Mouse (Mus musculus): Measurements from ENCODE around the gene Tnfrsf13c. TPM values are rescaled to one million over a fixed set of nuclear protein-coding genes. Genes with fewer than 3 reads are reported as not detected.

The Tnfrsf13c gene
- polyA plus RNA-seq, 1 experiment from 2014 or later: 0.15 TPM

- no peak for DNase-seq (ENCODE audit: low spot score)
- WGBS: 88% methylated on average over 7 of the region's 7 CpGs
- no peak for ATAC-seq (replicated peaks; ENCODE audit: low FRiP score, low TSS enrichment, low read depth)
- Histone ChIP-seq H3K9ac (ENCODE audit: low read length) (no peak overlapping the region), H3K36me3 (ENCODE audit: control insufficient read depth, insufficient read depth, low read length) (peaks cover 98% of the 10 kb centered on the region), H3K9me3 (ENCODE audit: control insufficient read depth, low read length) (no peaks in the 10 kb centered on the region), H3K27me3 (replicated peaks; ENCODE audit: control insufficient read depth, insufficient read depth, low read length) (no peaks in the 10 kb centered on the region), H3K4me3 (ENCODE audit: low read depth, low read length) (no peak overlapping the region), H3K4me2 (ENCODE audit: low read length) (no peak overlapping the region), H3K4me1 (replicated peaks; ENCODE audit: control insufficient read depth, insufficient read depth, low read length) (no peaks in the 10 kb centered on the region), H3K27ac (ENCODE audit: low read depth) (no peak overlapping the region)
Measured at GRCm38 (mm10) chr15:82198342-82198741, 25.8 kb downstream of the Tnfrsf13c start.

- ATAC-seq (replicated peaks; ENCODE audit: low FRiP score, low TSS enrichment, low read depth) (no peak), DNase-seq (ENCODE audit: low spot score) (no peak)
- WGBS: 94% methylated on average over 11 of the region's 11 CpGs
Measured at GRCm38 (mm10) chr15:82197937-82198336, 26.2 kb downstream of the Tnfrsf13c start.

GRCm38 (mm10) chr15:82197246-82197750 lies 26.9 kb downstream of the Tnfrsf13c start:
- Histone ChIP-seq H3K4me1 (replicated peaks; ENCODE audit: control insufficient read depth, insufficient read depth, low read length) (no peaks in the 10 kb centered on the region), H3K9me3 (ENCODE audit: control insufficient read depth, low read length) (no peaks in the 10 kb centered on the region), H3K27me3 (replicated peaks; ENCODE audit: control insufficient read depth, insufficient read depth, low read length) (no peaks in the 10 kb centered on the region), H3K4me2 (ENCODE audit: low read length) (no peak overlapping the region), H3K36me3 (ENCODE audit: control insufficient read depth, insufficient read depth, low read length) (peaks cover 98% of the 10 kb centered on the region), H3K4me3 (ENCODE audit: low read depth, low read length) (no peak overlapping the region), H3K27ac (ENCODE audit: low read depth) (no peak overlapping the region), H3K9ac (ENCODE audit: low read length) (no peak overlapping the region)
- DNase-seq (ENCODE audit: low spot score) (no peak), ATAC-seq (replicated peaks; ENCODE audit: low FRiP score, low TSS enrichment, low read depth) (no peak)
- 90% methylated on average over 10 of the region's 10 CpGs for WGBS

More at GRCm38 (mm10) chr15:82197937-82198336, 26.2 kb downstream of the Tnfrsf13c start:
- Histone ChIP-seq H3K27ac (ENCODE audit: low read depth) (no peak overlapping the region), H3K9me3 (ENCODE audit: control insufficient read depth, low read length) (no peaks in the 10 kb centered on the region), H3K4me3 (ENCODE audit: low read depth, low read length) (no peak overlapping the region), H3K4me1 (replicated peaks; ENCODE audit: control insufficient read depth, insufficient read depth, low read length) (no peaks in the 10 kb centered on the region), H3K36me3 (ENCODE audit: control insufficient read depth, insufficient read depth, low read length) (peaks cover 98% of the 10 kb centered on the region), H3K27me3 (replicated peaks; ENCODE audit: control insufficient read depth, insufficient read depth, low read length) (no peaks in the 10 kb centered on the region), H3K4me2 (ENCODE audit: low read length) (no peak overlapping the region), H3K9ac (ENCODE audit: low read length) (no peak overlapping the region)

- no peaks in the 10 kb centered on the region for H3K4me1 ChIP-seq (replicated peaks; ENCODE audit: control insufficient read depth, insufficient read depth, low read length)
- no peak for ATAC-seq (replicated peaks; ENCODE audit: low FRiP score, low TSS enrichment, low read depth)
Measured at GRCm38 (mm10) chr15:82196300-82196699, 27.9 kb downstream of the Tnfrsf13c start.

GRCm38 (mm10) chr15:82192617-82193016 lies 31.6 kb downstream of the Tnfrsf13c start:
- 87% methylated on average over 8 of the region's 8 CpGs for WGBS
- DNase-seq (ENCODE audit: low spot score) (no peak), ATAC-seq (replicated peaks; ENCODE audit: low FRiP score, low TSS enrichment, low read depth) (no peak)
- Histone ChIP-seq H3K4me2 (ENCODE audit: low read length) (no peak overlapping the region), H3K9me3 (ENCODE audit: control insufficient read depth, low read length) (no peaks in the 10 kb centered on the region), H3K9ac (ENCODE audit: low read length) (no peak overlapping the region), H3K27ac (ENCODE audit: low read depth) (no peak overlapping the region), H3K27me3 (replicated peaks; ENCODE audit: control insufficient read depth, insufficient read depth, low read length) (no peaks in the 10 kb centered on the region), H3K4me1 (replicated peaks; ENCODE audit: control insufficient read depth, insufficient read depth, low read length) (no peaks in the 10 kb centered on the region), H3K36me3 (ENCODE audit: control insufficient read depth, insufficient read depth, low read length) (peaks cover 95% of the 10 kb centered on the region), H3K4me3 (ENCODE audit: low read depth, low read length) (no peak overlapping the region)

More at GRCm38 (mm10) chr15:82196300-82196699, 27.9 kb downstream of the Tnfrsf13c start:
- H3K27me3 ChIP-seq (replicated peaks; ENCODE audit: control insufficient read depth, insufficient read depth, low read length): no peaks in the 10 kb centered on the region
- no peaks in the 10 kb centered on the region for H3K9me3 ChIP-seq (ENCODE audit: control insufficient read depth, low read length)
- H3K4me2 ChIP-seq (ENCODE audit: low read length): no peak overlapping the region
- H3K4me3 ChIP-seq (ENCODE audit: low read depth, low read length): no peak overlapping the region
- peaks cover 98% of the 10 kb centered on the region for H3K36me3 ChIP-seq (ENCODE audit: control insufficient read depth, insufficient read depth, low read length)
- DNase-seq (ENCODE audit: low spot score): no peak
- WGBS: 88% methylated on average over 12 of the region's 12 CpGs
- no peak overlapping the region for H3K27ac ChIP-seq (ENCODE audit: low read depth)
- H3K9ac ChIP-seq (ENCODE audit: low read length): no peak overlapping the region

- H3K27ac ChIP-seq (ENCODE audit: low read depth): no peak overlapping the region
- H3K4me3 ChIP-seq (ENCODE audit: low read depth, low read length): no peak overlapping the region
- H3K4me1 ChIP-seq (replicated peaks; ENCODE audit: control insufficient read depth, insufficient read depth, low read length): no peaks in the 10 kb centered on the region
- H3K27me3 ChIP-seq (replicated peaks; ENCODE audit: control insufficient read depth, insufficient read depth, low read length): no peaks in the 10 kb centered on the region
- 95% methylated on average over 10 of the region's 10 CpGs for WGBS
- no peak overlapping the region for H3K9ac ChIP-seq (ENCODE audit: low read length)
- no peak for ATAC-seq (replicated peaks; ENCODE audit: low FRiP score, low TSS enrichment, low read depth)
- no peaks in the 10 kb centered on the region for H3K9me3 ChIP-seq (ENCODE audit: control insufficient read depth, low read length)
- DNase-seq (ENCODE audit: low spot score): no peak
- H3K4me2 ChIP-seq (ENCODE audit: low read length): no peak overlapping the region
- peaks cover 95% of the 10 kb centered on the region for H3K36me3 ChIP-seq (ENCODE audit: control insufficient read depth, insufficient read depth, low read length)
Measured at GRCm38 (mm10) chr15:82188481-82189240, 35.5 kb downstream of the Tnfrsf13c start.

- Histone ChIP-seq H3K9me3 (ENCODE audit: control insufficient read depth, low read length) (no peaks in the 10 kb centered on the region), H3K27me3 (replicated peaks; ENCODE audit: control insufficient read depth, insufficient read depth, low read length) (no peaks in the 10 kb centered on the region), H3K9ac (ENCODE audit: low read length) (no peak overlapping the region), H3K4me1 (replicated peaks; ENCODE audit: control insufficient read depth, insufficient read depth, low read length) (no peaks in the 10 kb centered on the region), H3K36me3 (ENCODE audit: control insufficient read depth, insufficient read depth, low read length) (peaks cover 95% of the 10 kb centered on the region), H3K4me3 (ENCODE audit: low read depth, low read length) (no peak overlapping the region), H3K27ac (ENCODE audit: low read depth) (no peak overlapping the region), H3K4me2 (ENCODE audit: low read length) (no peak overlapping the region)
- no peak for DNase-seq (ENCODE audit: low spot score)
- no peak for ATAC-seq (replicated peaks; ENCODE audit: low FRiP score, low TSS enrichment, low read depth)
- 86% methylated on average over 1 of the region's 1 CpGs for WGBS
Measured at GRCm38 (mm10) chr15:82187924-82188323, 36.2 kb downstream of the Tnfrsf13c start.

GRCm38 (mm10) chr15:82187401-82187800 lies 36.8 kb downstream of the Tnfrsf13c start:
- Histone ChIP-seq H3K4me3 (ENCODE audit: low read depth, low read length) (no peak overlapping the region), H3K4me1 (replicated peaks; ENCODE audit: control insufficient read depth, insufficient read depth, low read length) (no peaks in the 10 kb centered on the region), H3K27ac (ENCODE audit: low read depth) (no peak overlapping the region), H3K4me2 (ENCODE audit: low read length) (no peak overlapping the region), H3K9me3 (ENCODE audit: control insufficient read depth, low read length) (no peaks in the 10 kb centered on the region), H3K36me3 (ENCODE audit: control insufficient read depth, insufficient read depth, low read length) (peaks cover 95% of the 10 kb centered on the region), H3K9ac (ENCODE audit: low read length) (no peak overlapping the region), H3K27me3 (replicated peaks; ENCODE audit: control insufficient read depth, insufficient read depth, low read length) (no peaks in the 10 kb centered on the region)
- DNase-seq (ENCODE audit: low spot score): no peak
- no peak for ATAC-seq (replicated peaks; ENCODE audit: low FRiP score, low TSS enrichment, low read depth)
- 82% methylated on average over 4 of the region's 4 CpGs for WGBS

- ATAC-seq (replicated peaks; ENCODE audit: low FRiP score, low TSS enrichment, low read depth) (no peak), DNase-seq (ENCODE audit: low spot score) (no peak)
- H3K36me3 ChIP-seq (ENCODE audit: control insufficient read depth, insufficient read depth, low read length): peaks cover 95% of the 10 kb centered on the region
- no peaks in the 10 kb centered on the region for H3K4me1 ChIP-seq (replicated peaks; ENCODE audit: control insufficient read depth, insufficient read depth, low read length)
- WGBS: 90% methylated on average over 5 of the region's 5 CpGs
- H3K4me3 ChIP-seq (ENCODE audit: low read depth, low read length): no peak overlapping the region
- H3K4me2 ChIP-seq (ENCODE audit: low read length): no peak overlapping the region
- no peaks in the 10 kb centered on the region for H3K9me3 ChIP-seq (ENCODE audit: control insufficient read depth, low read length)
- no peaks in the 10 kb centered on the region for H3K27me3 ChIP-seq (replicated peaks; ENCODE audit: control insufficient read depth, insufficient read depth, low read length)
- no peak overlapping the region for H3K27ac ChIP-seq (ENCODE audit: low read depth)
- H3K9ac ChIP-seq (ENCODE audit: low read length): no peak overlapping the region
Measured at GRCm38 (mm10) chr15:82186931-82187330, 37.2 kb downstream of the Tnfrsf13c start.

All from intestine, embryonic 14.5 days (tissue).